Mouse (Mus musculus): ENCODE data around the gene Rplp0.

The Rplp0 gene

GRCm38 (mm10) chr5:115586780-115587179, 27.5 kb downstream of the Rplp0 start:
- no peak for DNase-seq

- no peak for DNase-seq
Measured at GRCm38 (mm10) chr5:115591028-115591427, 31.8 kb downstream of the Rplp0 start.

GRCm38 (mm10) chr5:115591506-115591905, 32.2 kb downstream of the Rplp0 start:
- DNase-seq, result no peak

GRCm38 (mm10) chr5:115603561-115603960, 44.3 kb downstream of the Rplp0 start:
- DNase-seq, result no peak

- DNase-seq, result no peak
Measured at GRCm38 (mm10) chr5:115611566-115611965, 52.3 kb downstream of the Rplp0 start.

Measured in thymus, postnatal 36 days (tissue).